Mouse (Mus musculus) retina, embryonic 14.5 days (tissue): ENCODE results near the gene Daam2.

ENCODE experiments used
- DNase-seq: peaks from one replicate; pipeline ENCODE4 v3.0.0-alpha.2; 2015; ENCODE audit warnings: low spot score

Daam2 gene

DNA sequence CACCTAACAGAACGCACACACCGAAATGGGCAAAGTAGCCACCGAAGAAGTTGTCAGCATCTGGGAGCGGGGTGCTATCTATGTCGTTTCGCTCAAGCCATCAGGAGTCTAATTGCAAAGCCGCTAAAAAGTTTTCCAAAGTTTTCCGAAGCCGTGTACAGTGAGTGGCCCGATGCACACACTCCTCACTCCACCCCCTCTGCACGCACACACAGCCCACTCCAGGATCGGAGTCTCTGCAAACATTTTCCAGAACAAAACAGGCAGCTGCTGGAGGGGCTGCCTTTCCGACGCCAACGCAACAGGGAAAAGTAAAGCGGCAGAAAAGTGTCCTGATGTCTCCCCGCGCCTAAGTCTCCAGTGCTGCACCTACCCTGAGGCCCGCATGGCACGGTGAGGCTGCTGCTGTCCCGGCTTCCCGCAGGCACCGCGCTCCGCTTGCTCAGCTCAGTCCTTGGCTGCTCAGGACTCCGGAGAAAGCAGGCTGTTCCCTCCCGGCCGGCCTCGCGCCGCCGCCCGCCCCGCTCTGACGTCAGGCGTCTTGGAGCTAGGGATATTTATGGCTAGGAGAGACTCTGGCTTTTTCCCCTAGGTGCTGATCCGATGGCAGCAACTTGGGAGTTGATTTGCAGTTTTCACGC lies at the start of gene Daam2:
Gene Daam2 (minus strand): TSS at position 514 of the 641 bp plus-strand sequence.
- peak; percentile 69 for DNase-seq

DNA sequence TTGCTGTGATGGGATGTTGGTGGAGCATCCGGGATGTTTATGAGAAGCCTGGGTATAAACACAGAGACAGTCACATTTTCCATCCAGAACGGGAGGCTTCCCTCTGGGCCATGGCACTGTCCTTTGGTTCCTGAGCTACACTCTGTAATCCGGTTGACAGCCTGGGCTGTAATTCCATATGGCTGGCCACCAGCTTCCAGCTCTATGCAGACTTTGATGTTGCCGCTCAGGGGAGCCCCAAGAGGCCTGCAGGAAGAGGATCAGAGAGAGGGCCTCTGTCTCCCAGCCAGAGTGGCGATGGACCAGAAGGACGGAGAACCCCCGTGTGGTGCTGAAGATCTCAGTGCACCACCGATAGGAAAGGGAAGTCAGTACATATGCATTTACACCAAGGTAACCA lies 46.2 kb upstream of the Daam2 start:
- no peak for DNase-seq

DNA sequence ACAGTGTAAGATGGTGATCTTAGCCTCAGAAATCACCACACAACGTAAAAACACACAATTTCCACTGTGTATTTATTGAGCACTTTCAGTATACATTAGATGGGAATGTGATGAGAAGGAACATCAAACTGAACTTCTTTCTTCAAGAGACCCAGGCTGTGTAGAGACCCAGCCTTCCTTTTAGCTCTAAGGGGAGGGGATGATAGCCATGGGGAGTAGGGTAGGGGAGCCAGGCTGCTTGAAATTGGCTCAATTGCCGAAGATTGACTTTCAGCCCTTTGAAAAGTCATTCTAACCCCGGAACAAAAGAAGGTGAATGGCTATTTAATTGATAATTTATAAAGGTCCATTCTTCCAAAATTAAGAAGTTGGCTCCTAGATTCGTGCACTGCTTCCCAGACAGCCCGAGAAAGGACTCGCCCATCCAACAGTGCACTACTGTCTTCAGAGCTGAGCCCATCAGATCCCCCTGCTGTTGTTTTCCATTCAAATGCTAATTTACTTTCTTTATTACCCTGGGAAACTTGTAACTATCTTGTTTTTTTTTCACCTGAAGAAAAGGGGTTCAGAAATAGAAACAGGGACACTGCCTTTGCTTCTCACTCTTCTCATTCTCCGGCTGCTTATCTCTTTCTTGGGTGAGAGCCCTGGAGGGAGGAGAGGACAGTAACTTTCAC lies 43.3 kb upstream of the Daam2 start:
- no peak for DNase-seq

DNA sequence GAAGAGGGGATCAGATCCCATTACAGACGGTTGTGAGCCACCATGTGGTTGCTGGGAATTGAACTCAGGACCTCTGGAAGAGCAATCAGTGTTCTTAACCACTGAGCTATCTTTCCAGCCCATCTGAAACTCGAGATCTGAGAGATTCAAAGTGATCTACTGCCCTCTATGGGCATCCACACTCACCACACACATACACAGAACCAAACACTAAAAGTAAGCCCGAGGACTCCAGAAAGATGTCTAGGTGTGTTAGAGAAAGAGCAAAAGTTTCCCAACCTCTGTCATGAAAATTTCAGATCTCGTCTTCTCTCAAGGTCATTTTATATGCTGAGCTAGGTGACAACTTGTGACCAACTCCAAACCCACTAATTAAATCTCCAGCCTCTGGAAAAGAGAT lies 41.3 kb upstream of the Daam2 start:
- no peak for DNase-seq

DNA sequence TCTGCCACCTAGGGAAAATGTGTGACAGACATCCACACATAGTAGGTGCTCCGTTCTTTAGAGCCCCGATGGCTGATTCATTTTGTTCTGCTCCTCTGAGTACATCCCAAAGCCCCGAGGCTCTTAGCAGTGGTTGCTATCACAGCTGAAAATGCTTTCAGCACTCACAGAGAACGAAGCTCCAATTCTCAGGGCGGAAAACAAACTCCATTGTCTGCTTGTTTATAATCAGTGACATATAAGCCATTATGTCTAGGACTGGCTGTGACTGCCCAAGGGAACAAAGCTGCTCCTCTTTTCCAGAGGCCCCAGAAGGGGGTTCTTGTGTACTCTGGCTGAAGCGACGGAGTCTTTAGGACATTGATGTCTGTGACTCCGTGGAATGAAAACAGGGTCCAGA lies 25.9 kb upstream of the Daam2 start:
- peak; percentile 49 for DNase-seq

DNA sequence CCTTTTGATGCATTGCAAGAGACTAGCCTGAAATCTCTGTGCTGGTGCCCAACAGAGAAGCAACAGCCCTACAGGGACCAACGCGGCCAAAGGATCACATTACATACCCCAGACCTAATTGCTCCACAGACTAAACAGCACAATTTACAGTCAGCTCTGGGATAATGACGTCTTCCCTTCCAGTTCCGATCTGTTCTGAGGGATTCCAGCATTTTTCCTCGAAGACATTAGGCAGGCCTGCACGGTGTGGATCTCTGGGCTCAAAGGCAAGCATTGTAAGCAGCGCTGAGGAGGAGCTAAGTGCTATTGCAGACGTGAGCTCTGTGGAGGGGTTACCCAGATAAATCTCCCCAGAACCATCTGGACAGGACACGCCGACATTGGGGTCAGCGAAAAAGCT lies 18.3 kb upstream of the Daam2 start:
- DNase-seq = no peak

DNA sequence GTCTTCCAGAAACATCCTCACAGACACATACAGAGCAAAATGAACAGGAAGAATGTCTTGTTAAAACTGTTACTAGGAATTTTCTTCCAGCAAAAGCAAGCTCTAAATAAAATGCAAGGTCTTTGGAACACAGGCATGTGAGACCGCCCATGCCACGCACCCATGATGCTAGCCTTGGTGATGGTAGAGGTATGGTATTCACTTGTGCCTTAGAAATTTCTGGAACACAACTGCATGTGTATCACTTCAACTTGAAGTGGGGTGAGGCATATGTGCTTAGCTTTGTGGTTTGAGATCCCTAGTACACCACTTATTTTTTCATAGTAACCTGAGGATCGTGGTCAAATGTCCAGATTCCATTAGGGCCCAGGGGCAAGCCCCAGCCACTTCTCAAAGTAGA lies 13.2 kb upstream of the Daam2 start:
- DNase-seq = no peak

DNA sequence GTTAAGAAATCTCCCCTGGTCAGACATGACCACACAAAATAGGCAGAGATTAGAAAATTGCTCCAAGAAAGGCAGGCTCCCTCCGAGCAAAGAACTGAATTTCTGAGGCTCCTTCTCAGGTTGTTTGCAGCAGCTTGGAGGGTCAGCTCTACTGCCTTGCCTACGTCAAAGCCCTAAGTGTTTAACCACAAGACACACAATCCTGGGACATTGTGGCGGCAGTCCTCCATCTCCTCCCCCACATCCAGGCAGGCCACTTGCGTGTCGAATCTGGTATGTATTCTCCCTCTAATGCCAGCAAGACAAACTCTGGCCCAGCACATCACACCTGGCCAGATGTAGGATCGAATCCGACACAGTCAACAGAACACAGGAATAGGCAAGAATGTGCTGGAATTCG lies 4.6 kb upstream of the Daam2 start:
- DNase-seq = no peak

DNA sequence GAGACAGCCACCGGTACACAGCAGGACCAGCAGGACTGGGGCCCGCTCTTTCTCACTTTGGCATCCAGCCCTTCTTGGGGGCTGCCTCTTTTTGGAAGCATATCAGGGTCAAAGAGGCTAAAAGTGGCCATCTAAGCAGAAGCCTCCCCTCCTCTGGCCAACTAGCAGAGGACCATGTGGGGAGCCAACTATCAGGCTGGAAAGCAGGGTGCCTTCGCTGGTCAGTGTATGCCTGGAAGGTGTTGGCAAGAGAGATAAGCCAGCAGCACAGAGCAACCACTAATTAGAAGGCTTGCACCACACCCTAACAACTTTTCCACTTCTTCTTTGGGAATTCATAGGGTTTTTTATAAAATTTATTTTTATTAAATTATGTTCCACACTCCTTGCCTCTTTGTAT lies 346 bp upstream of the Daam2 start:
- no peak for DNase-seq

DNA sequence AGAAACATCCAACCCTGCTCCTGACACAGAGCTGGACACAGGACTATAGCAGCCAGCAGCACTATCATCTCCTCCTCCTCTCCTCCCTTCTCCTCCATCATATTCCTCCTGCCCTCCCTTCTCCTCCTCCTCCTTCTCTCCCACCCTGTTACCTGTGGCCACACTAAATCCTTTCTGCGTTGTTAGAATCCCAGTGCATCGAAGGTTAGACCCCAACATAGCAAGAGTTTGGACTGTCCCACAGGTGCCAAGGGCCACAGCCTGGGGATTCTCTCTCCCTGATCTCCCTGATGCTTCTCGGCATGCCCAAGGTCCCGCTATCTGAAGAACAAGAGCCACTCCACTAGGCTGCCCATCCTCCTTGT lies 745 bp downstream of the Daam2 start:
- DNase-seq = no peak

DNA sequence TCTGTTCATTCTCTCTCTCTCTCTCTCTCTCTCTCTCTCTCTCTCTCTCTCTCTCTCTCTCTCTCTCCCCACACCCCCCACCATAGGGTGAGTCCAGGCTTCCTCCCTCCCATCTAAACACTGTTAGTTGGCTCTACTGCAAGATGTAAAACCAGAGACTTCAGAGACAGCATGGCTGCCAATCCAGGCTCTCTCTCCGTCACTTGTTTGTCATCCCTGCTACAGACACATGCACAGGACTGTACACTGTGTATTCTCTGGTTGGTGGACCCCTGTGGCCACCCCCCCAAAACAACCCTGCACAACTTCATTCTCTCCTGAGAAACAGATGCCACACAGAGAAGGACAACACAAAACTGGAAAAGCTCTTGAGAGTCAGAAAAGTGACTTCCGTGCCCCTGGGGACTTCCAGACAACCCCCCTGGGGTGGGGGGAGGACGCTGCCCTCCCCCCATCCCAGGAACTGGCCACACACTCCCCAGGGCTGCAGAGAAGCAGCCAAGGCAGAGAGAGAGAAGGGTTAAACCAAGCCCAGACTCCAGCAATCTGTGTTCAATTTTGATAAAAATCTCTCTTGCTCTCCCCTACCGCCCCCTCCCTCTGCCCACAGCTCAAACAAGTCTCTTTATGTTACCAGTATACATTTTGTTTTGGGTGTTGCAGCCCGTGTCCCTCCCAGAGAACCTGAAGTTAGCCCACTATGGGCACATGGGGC lies 1.3 kb downstream of the Daam2 start:
- no peak for DNase-seq

DNA sequence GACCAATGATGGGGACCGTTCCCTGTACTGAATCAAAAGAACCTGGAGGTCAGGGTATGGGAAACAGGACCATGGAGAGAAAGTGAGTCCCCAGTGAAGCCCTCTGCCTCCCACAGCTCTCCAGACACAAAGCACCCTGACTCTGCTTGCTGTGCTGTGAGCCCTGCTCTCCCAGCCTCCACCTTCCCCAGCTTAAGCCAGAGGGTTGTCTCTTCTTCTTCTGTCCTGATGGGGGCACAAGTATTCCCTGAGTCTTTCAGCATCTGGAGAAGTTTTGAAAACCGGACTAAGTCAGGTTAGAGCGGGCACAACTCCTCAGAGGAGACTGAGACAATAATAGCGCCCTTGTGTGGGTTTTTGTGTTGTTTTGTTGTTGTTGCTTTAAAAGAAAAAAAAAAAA lies 2.2 kb downstream of the Daam2 start:
- DNase-seq = peak; percentile 7

DNA sequence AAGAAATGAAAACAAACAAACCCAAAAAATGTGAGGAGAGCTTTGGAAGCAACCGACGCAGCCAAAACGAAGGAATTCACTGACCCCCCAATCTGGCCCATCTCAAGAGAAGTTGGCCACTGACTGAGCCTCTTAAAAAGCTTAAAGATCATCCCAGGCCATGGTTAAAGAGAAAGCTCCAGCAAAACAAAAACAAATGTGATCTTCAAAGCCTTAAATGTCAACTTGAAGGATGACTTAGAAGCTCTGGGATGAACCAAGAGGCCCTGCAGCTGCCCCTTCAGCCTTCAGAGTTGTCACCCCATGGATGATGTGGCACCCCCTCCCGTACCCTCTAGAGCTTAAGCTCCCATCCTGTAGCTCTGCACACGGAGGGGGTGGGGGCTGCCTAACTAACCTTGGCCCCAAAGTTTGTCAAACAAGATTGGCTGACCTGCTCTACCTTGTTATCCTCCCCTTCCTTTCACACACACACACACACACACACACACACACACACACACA lies 4.3 kb downstream of the Daam2 start:
- DNase-seq = no peak

DNA sequence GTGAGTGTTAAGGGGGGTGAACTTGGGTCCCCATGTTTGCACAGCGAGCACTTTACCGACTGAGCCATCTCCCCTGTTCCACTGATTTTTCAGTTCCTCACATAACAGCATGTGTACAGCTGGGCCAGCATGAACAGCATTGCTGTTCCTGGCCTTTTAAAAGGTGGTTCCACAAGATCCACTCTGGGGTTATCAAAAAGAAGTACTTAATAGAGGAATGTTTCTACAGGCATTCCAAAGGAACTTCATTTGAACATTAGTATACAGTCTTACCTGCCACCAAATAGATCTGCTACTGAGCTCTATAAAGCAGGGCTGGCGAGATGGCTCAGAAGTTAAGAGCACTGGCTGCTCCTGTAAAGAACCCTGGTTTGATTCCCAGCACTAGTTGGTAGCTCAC lies 8.0 kb downstream of the Daam2 start:
- DNase-seq = no peak

DNA sequence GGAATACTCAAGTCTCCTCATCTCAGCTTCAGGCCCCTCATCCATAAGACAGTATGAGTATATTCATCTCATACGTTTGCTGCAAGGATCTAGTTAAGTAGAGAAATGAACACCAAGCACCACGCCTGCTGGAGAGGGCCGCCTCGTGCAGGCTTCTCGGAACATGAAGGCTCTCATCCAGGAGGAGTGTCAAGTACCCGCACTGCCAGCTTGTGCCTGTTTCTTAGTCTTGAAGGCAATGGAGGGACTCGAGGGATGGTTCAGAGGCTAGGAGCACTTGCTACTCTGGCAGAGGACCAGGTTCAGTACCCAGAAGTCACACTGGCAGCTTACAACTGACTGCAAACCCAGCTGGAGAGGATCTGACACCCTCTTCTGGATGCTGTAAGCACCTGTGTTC lies 12.2 kb downstream of the Daam2 start:
- no peak for DNase-seq

DNA sequence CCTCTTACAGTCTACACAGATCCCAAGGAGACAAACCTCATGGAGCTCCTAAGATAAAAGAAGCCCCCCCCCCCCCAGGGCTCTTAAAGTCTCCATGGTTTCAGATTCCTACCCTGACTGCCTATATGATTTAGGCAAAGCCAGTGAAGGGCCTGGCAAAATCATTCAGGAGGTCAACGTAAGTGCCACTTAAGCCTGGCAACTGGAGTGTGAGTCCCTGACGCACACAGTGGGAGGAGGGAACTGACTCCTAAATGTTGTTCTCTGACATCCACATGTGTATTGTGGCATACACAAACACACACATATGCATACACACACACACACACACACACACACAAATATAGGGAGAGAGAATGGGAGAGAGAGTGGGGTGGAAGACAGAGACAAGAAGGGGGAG lies 12.7 kb downstream of the Daam2 start:
- no peak for DNase-seq

DNA sequence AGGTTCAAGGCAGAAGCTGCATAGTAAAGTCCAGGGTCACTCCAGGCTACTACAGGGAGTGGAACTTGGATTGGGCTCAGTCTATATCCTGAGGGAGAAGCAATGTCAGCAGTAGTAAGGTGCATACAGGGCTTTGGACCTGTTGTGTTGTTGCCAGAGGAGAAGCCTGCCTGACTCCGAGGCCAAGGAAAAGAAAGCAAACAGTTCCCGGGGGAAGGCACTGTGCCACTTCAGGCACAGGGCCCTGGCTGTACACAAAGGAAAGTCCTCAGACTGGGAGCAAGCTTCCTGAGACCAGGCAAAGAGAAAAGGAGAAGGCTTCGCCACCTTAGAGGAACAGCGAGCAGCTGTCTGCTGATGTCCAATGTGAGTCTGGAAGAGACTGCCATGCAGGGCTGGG lies 18.1 kb downstream of the Daam2 start:
- no peak for DNase-seq

DNA sequence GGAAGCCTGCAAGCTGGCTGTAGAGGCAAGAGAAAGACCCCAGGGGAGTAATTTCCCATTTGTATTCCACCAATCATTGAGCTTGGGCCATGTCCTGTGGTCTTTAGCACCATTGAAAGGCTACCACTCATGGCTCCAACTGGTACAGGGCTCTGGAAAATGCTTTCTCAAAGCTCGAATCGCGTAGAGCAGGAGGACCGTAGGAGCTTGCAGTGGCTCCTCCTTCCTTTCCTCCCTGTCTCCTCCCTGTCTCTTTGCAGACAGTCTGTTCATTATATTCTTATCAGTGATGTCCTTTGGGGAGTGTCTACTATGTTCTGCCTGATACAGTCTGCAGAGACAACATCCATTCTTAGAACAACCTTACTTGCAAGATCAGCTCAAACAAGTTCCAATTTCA lies 18.7 kb downstream of the Daam2 start:
- no peak for DNase-seq

DNA sequence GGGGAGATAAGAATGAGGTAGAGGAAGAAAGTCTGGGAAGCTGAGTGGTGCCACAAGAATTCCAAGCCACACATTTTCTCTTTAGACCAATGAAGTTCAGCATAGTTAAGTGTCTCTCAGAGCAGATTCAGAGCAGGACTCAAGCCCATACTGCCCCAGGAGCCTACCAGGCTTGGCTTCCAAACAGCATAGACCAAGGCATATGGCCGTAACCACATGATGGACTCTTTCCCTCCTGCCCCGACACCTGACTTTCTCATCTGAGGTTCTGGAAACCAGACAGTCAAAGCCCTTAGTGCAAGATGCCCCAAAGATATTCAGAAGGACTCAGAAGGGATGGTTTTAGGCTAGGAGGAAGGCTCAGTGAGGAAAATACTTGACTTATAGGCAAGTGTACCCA lies 19.6 kb downstream of the Daam2 start:
- no peak for DNase-seq

DNA sequence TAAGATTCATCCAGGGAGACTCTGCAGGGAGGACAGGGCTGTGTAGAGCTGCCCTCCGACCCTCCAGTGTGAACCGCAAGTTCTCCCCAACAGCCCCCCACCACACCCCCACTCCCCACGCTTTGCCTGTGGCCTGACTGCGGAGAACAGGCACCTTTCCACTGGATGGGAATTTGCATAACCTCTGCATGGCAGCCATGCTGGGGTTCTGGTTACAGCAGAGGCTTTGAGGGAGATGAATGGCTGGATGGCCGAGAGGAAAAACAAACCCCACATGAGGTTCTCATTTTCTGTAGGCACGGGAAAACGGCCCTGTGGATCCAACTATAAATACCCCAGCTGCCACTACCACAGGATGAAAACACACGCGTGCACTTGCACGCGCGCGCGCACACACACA lies 23.4 kb downstream of the Daam2 start:
- DNase-seq = no peak

DNA sequence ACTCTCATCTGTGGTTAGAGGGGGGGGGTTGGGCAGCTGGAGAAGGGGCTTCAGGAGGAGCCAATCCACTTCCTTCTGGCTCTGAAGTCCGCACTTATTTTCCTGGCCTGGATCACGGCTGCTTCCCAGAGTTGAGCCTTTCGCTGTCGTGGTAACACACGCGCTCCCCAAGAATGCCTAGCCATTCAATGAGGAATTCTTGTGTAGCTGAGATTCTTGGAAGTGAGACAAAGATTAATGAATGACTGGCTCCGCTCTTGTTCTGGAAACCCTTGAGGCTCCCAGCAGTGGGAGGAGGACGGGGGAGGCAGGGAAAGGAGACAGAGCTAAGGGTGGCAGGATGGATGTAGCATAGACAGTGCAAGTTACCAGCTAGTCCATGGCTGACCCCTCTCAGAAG lies 24.9 kb downstream of the Daam2 start:
- no peak for DNase-seq

DNA sequence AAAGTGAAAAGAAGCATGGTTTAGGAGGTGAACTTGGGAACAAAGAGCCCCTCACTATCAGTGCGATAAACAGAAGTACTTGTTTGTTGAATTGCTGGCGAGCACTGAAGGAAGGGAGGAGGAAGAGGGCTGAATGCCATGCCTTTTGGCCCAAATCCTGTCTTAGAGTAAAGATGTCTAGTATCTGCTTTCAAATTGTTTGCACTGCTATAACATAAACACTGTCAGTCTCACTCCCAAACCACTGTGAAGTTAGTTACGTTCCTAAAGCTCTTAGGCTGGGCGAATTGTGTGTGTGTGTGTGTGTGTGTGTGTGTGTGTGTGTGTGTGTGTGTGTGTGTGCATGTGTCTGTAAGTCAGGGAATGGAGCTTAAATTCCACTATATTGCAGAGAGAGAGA lies 28.6 kb downstream of the Daam2 start:
- no peak for DNase-seq

DNA sequence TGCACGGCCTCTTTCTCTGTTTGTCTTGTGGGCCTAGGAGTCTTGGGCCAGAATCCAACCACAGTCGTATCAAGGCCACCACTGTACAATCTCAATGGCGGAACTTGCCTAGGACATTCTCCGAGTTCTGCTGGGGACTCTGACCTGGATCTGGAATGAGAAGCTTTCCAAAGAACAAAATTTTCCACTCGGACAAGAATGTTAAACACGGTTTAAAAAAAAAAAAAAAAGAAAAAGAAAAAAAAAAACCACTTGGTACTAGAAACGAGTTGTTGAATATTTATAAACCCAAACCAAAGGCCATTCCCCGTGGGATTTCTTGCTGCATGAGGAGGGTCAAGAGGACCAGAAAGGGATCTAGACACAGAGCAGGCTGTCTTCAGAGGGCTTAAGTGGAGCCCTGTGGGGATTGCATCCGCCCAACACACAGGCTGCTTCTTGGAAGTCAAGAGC lies 29.9 kb downstream of the Daam2 start:
- no peak for DNase-seq
